Mouse (Mus musculus) ES-Bruce4 (cell line): ENCODE measurements around the gene Flot2. TPM values are rescaled to one million over a fixed set of nuclear protein-coding genes. Genes with fewer than 3 reads are reported as not detected.
A peak's percentile ranks its signal among the peaks of the same experiment; 100 is the strongest.

ENCODE experiments used
- H3K27ac ChIP-seq: 2 replicates; pipeline ENCODE4 v1.5.1; 2012; ENCODE audit warnings: low read length, inconsistent platforms; ENCODE audit not compliant: insufficient read depth
- H3K27me3 ChIP-seq: 2 replicates; pipeline ENCODE4 v1.6.1; 2012; ENCODE audit warnings: mild to moderate bottlenecking, low read length, inconsistent platforms; ENCODE audit not compliant: control insufficient read depth, poor library complexity, insufficient read depth, severe bottlenecking
- H3K36me3 ChIP-seq: 2 replicates; pipeline ENCODE4 v1.6.1; 2012; ENCODE audit warnings: inconsistent platforms, mild to moderate bottlenecking, low read length, moderate library complexity; ENCODE audit not compliant: control insufficient read depth, poor library complexity, insufficient read depth, severe bottlenecking
- H3K4me1 ChIP-seq: one replicate; pipeline ENCODE4 v1.8.1; 2011; ENCODE audit warnings: low read length; ENCODE audit not compliant: control insufficient read depth, insufficient read depth
- H3K4me3 ChIP-seq: 2 replicates; pipeline ENCODE4 v1.5.1; 2011; ENCODE audit warnings: low read depth, mild to moderate bottlenecking, low read length
- H3K9ac ChIP-seq: 2 replicates; pipeline ENCODE4 v1.6.1; 2012; ENCODE audit warnings: low read depth, mild to moderate bottlenecking, inconsistent platforms; ENCODE audit not compliant: poor library complexity, severe bottlenecking
- H3K9me3 ChIP-seq: replicated peaks from 2 replicates; pipeline ENCODE4 v1.6.1; 2012; ENCODE audit warnings: mild to moderate bottlenecking, low read length, inconsistent platforms; ENCODE audit not compliant: control insufficient read depth, poor library complexity, insufficient read depth, severe bottlenecking
- CTCF ChIP-seq: IDR thresholded peaks from one replicate; pipeline ENCODE4 v1.8.1; 2011; ENCODE audit warnings: low read depth, low read length
- EP300 ChIP-seq: IDR thresholded peaks from 2 replicates; pipeline ENCODE4 v1.6.1; 2011; ENCODE audit warnings: low read depth, low read length; ENCODE audit not compliant: insufficient read depth
- POLR2A ChIP-seq: IDR thresholded peaks from one replicate; pipeline ENCODE4 v1.8.1; 2011; ENCODE audit warnings: low read length; ENCODE audit not compliant: insufficient read depth
- polyA plus RNA-seq: library from polyadenylated mRNA; stranded (reverse); fragments of >200 nt; gene quantifications from 2 replicates; pipeline ENCODE4 v1.2.4, GENCODE M21; 2011; ENCODE audit warnings: low read depth; ENCODE audit not compliant: missing spikeins, insufficient read depth, insufficient read length

Flot2 gene
- polyA plus RNA-seq, 1 experiment = 76.6 TPM

GRCm38 (mm10) chr11:78094137-78094503 is 56.4 kb downstream of the Flot2 start:
- H3K36me3 ChIP-seq = no peaks in the 10 kb centered on the region
- TF ChIP-seq CTCF = no peak
- no peak for TF ChIP-seq POLR2A
- TF ChIP-seq EP300 = no peak
- peak overlapping the region; percentile 40 for H3K4me3 ChIP-seq
- H3K9ac ChIP-seq = peak overlapping the region; percentile 53
- H3K4me1 ChIP-seq = no peaks in the 10 kb centered on the region
- H3K9me3 ChIP-seq = no peaks in the 10 kb centered on the region
- H3K27me3 ChIP-seq = no peaks in the 10 kb centered on the region
- peak overlapping the region; percentile 66; the same call in 1 of the 2 replicates for H3K27ac ChIP-seq

- H3K4me1 ChIP-seq = no peaks in the 10 kb centered on the region
- H3K36me3 ChIP-seq = no peaks in the 10 kb centered on the region
- H3K27ac ChIP-seq = peak within 1 kb of the TSS; percentile 66; the same call in 1 of the 2 replicates
- TF ChIP-seq POLR2A = no peak
- TF ChIP-seq CTCF = no peak
- no peak for TF ChIP-seq EP300
- H3K4me3 ChIP-seq = peak within 1 kb of the TSS; percentile 82
- no peaks in the 10 kb centered on the region for H3K9me3 ChIP-seq
- H3K27me3 ChIP-seq = no peaks in the 10 kb centered on the region
- H3K9ac ChIP-seq = peak within 1 kb of the TSS; percentile 53
These were observed 56.9 kb downstream of the Flot2 start, which contains the start of gene Fam222b for GRCm38 (mm10) chr11:78094504-78095143. Fam222b (plus strand) TSS chr11:78094660.

- peak overlapping the region; percentile 82 for H3K4me3 ChIP-seq
- peak overlapping the region; percentile 53 for H3K9ac ChIP-seq
- no peaks in the 10 kb centered on the region for H3K27me3 ChIP-seq
- H3K36me3 ChIP-seq = no peaks in the 10 kb centered on the region
- TF ChIP-seq CTCF (no peak), POLR2A (no peak), EP300 (no peak)
- H3K9me3 ChIP-seq = no peaks in the 10 kb centered on the region
- no peak overlapping the region for H3K27ac ChIP-seq
- H3K4me1 ChIP-seq = no peaks in the 10 kb centered on the region
These were observed 57.4 kb downstream of the Flot2 start for GRCm38 (mm10) chr11:78095144-78095516.

- H3K27ac ChIP-seq = peak overlapping the region; percentile 9; the same call in 1 of the 2 replicates
- H3K27me3 ChIP-seq = no peaks in the 10 kb centered on the region
- no peak overlapping the region for H3K9ac ChIP-seq
- TF ChIP-seq EP300 (no peak), POLR2A (no peak), CTCF (no peak)
- H3K36me3 ChIP-seq = no peaks in the 10 kb centered on the region
- H3K4me1 ChIP-seq = no peaks in the 10 kb centered on the region
- H3K4me3 ChIP-seq = no peak overlapping the region
- H3K9me3 ChIP-seq = no peaks in the 10 kb centered on the region
These were observed 59.3 kb downstream of the Flot2 start for GRCm38 (mm10) chr11:78097077-78097476.

- no peak for TF ChIP-seq CTCF
- no peak for TF ChIP-seq EP300
- no peak for TF ChIP-seq POLR2A
- Histone ChIP-seq H3K27ac (no peak overlapping the region), H3K4me1 (no peaks in the 10 kb centered on the region), H3K9ac (no peak overlapping the region), H3K27me3 (no peaks in the 10 kb centered on the region), H3K36me3 (0 out of 2 replicates have a peak, but pooled peaks cover 2% of the 10 kb centered on the region), H3K4me3 (no peak overlapping the region), H3K9me3 (no peaks in the 10 kb centered on the region)
These were observed 63.0 kb downstream of the Flot2 start for GRCm38 (mm10) chr11:78100746-78101145.

GRCm38 (mm10) chr11:78102142-78102541 is 64.4 kb downstream of the Flot2 start:
- H3K4me1 ChIP-seq = no peaks in the 10 kb centered on the region
- no peak overlapping the region for H3K4me3 ChIP-seq
- TF ChIP-seq CTCF (no peak), EP300 (no peak), POLR2A (no peak)
- no peak overlapping the region for H3K27ac ChIP-seq
- no peaks in the 10 kb centered on the region for H3K27me3 ChIP-seq
- H3K9me3 ChIP-seq = no peaks in the 10 kb centered on the region
- H3K9ac ChIP-seq = no peak overlapping the region
- H3K36me3 ChIP-seq = 0 out of 2 replicates have a peak, but pooled peaks cover 2% of the 10 kb centered on the region
